Mouse (Mus musculus) heart, postnatal 36 days (tissue): ENCODE measurements around the gene Isg20l2. TPM values are rescaled to one million over a fixed set of nuclear protein-coding genes. Genes with fewer than 3 reads are reported as not detected.
"Not testable (repeated sequence)": the region's sequence is repeated elsewhere in the genome, so short reads cannot be mapped to it uniquely, and the experiment has no call there.

ENCODE experiments used
- DNase-seq, 2 experiments: peaks; one replicate each; pipeline ENCODE4 v3.0.0; 2021 to 2022
- intact Hi-C: fragments of 180-260 bp; cut with DNase I; formaldehyde crosslinking; loops from one replicate; pipeline ENCODE4 v1.15.1; 2025
- total RNA-seq, 2 experiments: library from RNA; stranded (reverse); gene quantifications; 2 replicates each; pipeline ENCODE4 v1.2.3; 2021

The Isg20l2 gene
- 10 to 100 TPM; 10.2 to 12.3 TPM for total RNA-seq

DNA sequence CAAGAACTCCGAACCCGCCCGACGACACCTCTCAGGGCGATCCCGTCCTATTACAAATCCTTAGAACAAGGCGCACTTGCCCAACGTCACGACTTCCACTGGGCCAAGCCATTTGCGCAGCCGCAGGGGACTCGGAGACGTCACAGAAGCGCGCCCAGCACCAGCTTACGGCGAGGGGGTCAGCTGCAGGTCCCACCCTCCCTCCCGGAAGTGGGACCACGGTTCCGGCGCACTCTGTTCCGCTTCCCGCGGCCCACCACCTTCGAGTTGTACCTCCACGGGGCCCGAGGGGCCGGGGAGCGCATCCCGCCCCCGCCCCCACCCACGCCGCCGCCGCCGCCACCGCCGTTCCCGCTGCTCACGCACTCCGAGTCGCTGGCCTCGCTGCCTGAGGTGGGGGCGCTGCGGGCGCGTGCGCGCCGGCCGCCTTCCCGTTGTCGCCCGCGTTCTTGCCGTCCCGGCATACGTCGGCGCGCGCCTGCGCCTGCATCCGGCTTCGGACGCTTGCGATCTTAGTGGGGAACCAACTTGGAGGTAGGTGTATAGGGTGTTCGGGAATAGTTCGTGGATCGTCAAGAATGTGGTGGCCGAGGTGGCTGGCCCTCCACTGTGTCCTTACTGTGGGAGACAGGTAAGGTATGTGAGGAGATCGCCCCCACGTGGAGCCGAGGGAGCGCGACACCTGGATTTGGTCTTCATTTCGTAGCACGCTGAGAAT lies at the start of gene Isg20l2, which contains the start of gene Rrnad1:
Gene Isg20l2 (plus strand): TSS at position 237 of the 718 bp plus-strand sequence.
Gene Rrnad1 (minus strand): TSS at position 640 of the 718 bp plus-strand sequence.
- peak; percentile 96 to 98 for DNase-seq
- intact Hi-C loops = loop anchor here (2.0 kb wide), 1 partner anchor 43 kb away; no protein-coding TSS in a partner anchor

- intact Hi-C loops = no loop called here
- DNase-seq = no peak
Measured at GRCm38 (mm10) chr3:87884291-87884690, 45.8 kb upstream of the Isg20l2 start.

DNA sequence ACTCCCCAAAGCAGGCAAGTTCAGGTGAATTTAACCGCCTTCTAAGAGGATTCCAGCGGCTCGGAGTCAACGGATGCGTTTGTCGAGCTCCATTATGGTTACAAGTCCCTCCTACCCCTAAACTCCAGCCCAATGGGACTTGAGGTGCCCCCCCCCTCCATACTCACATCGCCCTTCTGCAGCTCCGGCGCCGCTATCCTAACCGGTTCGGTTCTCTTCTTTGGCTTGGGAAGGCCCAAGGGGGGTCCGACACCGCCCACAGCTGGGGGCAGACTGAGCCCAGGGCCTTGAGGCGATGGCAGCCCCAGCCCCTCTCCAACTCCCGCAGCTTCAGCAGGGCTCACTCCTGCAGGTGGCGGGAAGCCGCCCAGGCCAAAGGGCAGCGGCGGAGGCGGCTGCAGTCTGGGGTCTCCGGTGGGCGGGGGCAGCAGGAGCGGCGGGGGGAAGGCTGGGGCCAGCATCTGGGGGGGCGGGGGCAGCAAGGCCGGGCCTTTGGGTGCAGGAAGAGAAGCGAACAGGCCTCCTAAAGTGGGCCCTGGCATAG lies 45.3 kb upstream of the Isg20l2 start:
- intact Hi-C loops = loop anchor here (1.0 kb wide), 1 partner anchor 35 kb away; the partner anchor contains the start of gene Mrpl24
- DNase-seq = peak in 1 of 2 experiments; percentile 24

GRCm38 (mm10) chr3:87885281-87886003 lies 44.7 kb upstream of the Isg20l2 start, which contains the start of gene Prcc:
Prcc (minus strand) TSS chr3:87885608.
- intact Hi-C loops = loop anchor here (1.0 to 2.0 kb wide), 3 partner anchors 20 to 45 kb away; partner anchors contain the start of genes Isg20l2, Mrpl24 and Rrnad1

GRCm38 (mm10) chr3:87886004-87886365 lies 44.1 kb upstream of the Isg20l2 start:
- intact Hi-C loops = loop anchor here (1.0 to 2.0 kb wide), 2 partner anchors 19 to 45 kb away; partner anchors contain the start of genes Isg20l2 and Rrnad1
- no peak for DNase-seq

More at GRCm38 (mm10) chr3:87885281-87886003, 44.7 kb upstream of the Isg20l2 start, which contains the start of gene Prcc:
- peak; percentile 83 to 87 for DNase-seq

- DNase-seq = no peak
- intact Hi-C loops = loop anchor here (1.0 to 2.0 kb wide), 2 partner anchors 19 to 44 kb away; partner anchors contain the start of genes Isg20l2 and Rrnad1
Measured at GRCm38 (mm10) chr3:87886416-87886815, 43.7 kb upstream of the Isg20l2 start.

GRCm38 (mm10) chr3:87887400-87887799 lies 42.7 kb upstream of the Isg20l2 start:
- DNase-seq = not testable (repeated sequence)
- intact Hi-C loops = loop anchor here (2.0 kb wide), 1 partner anchor 43 kb away; the partner anchor contains the start of genes Isg20l2 and Rrnad1

DNA sequence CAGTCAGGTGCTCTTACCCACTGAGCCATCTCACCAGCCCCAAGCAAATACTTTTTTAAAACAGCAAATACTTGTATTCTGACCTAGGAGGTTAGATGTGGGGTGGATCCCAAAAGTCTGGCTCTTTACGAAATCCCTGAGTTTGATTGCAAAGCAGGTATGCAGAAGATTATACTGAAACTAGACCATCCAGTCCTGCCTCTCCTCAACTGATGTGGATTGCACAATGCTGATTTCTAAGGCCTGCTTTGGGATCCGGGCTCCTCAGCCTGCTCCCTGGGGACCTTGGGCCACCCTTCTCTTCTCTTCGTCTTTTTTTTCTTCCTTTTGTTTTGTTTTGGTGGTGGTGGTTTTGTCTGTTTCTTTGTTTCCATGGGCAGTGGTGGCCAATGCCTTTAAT lies 38.6 kb upstream of the Isg20l2 start:
- DNase-seq = no peak

GRCm38 (mm10) chr3:87893367-87893905 lies 36.7 kb upstream of the Isg20l2 start:
- DNase-seq = no peak
- intact Hi-C loops = no loop called here

More for the DNA sequence above, 38.6 kb upstream of the Isg20l2 start:
- intact Hi-C loops = no loop called here

DNA sequence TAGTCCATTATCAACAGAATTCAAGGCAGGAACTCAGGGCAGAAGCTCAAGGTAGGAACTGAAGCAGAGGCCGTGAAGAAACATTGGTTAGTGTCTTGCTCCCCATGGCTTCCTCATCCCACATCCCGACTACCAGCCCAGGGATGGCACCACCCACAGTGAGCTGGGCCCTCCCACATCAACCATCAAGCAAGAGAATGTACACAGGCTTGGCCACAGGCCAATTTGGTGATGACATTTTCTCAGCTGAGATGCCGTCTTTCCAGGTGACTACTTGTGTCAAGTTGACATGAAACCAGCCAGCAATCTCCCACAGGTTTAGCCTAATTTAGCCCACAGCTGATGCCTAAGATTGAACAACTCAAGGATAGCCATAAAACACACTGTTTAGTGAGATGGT lies 30.8 kb upstream of the Isg20l2 start:
- intact Hi-C loops = no loop called here
- no peak for DNase-seq

DNA sequence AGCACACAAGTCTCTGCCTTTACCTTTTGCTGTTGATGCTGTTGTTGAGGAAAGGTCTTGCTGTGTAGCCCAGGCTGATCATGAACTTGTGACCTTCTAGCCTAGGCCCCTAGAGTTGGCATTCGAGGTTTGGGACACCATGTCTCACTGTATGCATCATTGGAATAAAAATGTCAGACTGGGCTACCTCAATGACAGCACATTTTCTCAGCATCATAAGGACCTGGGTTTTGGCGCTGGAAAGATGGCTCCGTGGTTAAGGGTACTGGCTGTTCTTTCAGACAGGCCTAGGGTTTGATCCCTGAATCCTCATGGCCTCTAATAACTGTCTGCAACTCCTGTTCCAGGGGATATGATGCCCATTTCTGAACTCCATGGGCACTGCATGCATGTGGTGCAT lies 30.3 kb upstream of the Isg20l2 start:
- no peak for DNase-seq
- intact Hi-C loops = no loop called here

GRCm38 (mm10) chr3:87901036-87901624 lies 29.0 kb upstream of the Isg20l2 start:
- intact Hi-C loops = no loop called here
- DNase-seq = no peak

GRCm38 (mm10) chr3:87901959-87902358 lies 28.2 kb upstream of the Isg20l2 start:
- intact Hi-C loops, DNase-seq: not testable (repeated sequence)

- no peak for DNase-seq
- intact Hi-C loops = no loop called here
Measured at GRCm38 (mm10) chr3:87903821-87904220, 26.3 kb upstream of the Isg20l2 start.

DNA sequence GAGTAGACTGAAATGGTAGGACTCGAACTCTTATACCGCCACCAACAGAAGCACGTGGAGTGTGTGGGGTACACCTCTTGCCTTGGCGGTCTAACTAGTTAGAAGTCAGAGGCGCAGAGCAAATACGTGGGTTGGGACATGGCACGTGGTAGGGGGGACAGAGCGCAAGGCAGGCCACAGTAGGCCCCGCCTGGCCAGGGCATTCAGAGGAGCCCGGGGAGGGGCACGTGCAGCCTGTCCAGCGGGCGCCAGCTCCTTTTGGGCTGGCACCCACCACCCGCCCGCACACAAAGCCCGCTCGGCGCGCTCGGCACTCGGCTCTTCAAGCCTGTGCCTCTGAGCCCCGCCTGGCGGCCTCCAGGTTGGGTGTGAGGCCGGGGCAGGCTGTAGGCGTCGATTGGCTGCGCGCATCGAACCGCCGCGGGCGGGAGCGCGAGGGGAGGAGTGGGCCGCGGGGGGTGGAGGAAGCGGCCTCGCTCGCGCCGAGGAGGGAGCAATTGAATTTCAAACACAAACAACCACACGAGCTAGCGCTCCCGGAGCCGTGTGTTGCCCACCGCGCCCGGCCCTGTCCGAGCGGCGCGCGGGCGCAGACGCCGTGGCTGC lies 24.1 kb upstream of the Isg20l2 start, which contains the start of gene Hdgf:
Gene Hdgf (plus strand): TSS at position 442 of the 606 bp plus-strand sequence.
- intact Hi-C loops = loop anchor here (1.0 kb wide), 1 partner anchor 20 kb away; no protein-coding TSS in a partner anchor
- DNase-seq = peak; percentile 89 to 93

DNA sequence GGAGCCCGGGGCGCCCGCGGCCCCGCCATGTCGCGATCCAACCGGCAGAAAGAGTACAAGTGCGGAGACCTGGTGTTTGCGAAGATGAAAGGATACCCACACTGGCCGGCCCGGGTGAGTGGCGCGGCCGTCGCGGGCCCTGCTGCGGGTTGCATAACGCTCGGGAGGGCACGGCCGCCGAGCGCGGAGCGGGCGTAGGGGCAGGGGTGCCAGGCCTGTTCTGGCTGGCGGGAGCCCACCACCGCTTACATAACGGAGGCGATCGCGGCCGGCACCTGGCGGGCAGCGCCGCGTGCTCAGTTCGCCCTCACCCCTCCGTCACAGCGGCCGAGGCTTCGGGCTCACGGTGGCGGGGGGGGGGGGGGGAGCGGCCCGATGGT lies 23.5 kb upstream of the Isg20l2 start:
- intact Hi-C loops = no loop called here
- peak; percentile 65 to 82 for DNase-seq

DNA sequence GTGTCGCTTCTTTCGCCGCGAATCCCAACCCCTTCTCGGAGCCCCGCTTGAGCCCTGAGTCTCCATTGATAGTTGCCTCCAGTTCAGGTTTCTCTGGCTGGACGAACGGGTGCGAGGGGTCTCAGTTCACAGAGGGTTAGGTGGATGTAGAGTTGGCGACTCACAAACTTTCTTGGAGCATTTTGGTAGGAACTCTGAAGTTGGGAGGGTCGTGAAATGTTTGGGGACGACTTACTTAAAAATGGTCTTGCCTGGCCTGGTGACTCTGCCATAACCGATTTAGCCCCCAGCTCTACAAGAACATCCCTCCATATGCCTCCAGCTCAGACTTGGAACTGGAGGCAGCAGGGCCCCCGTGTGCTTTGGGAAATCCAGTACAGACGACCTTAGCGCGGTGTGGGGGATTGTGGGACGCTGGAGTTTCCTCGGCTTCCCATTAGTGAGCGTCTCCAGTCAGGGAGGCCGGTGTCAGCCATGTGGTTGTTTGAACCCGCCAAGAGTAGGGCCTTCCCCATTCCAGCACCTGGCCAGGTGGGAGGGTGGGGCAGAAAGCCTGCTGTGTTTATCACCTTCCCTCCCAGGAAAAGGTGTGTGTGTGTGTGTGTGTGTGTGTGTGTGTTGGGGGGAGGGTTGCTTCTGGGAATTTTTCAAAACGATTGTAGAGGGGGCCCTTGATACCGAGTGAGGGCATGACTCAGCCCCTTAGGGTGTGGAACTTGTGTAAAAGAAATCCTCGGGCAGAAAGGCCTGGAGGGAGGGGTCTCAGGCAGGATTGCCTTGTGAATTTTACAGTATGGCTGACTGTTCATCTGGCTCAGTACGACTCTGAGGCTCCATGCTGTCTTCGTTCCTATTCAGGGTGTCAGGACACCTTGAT lies 22.9 kb upstream of the Isg20l2 start:
- intact Hi-C loops = no loop called here
- peak in 1 of 2 experiments; percentile 33 for DNase-seq

- intact Hi-C loops = no loop called here
- no peak for DNase-seq
Measured at GRCm38 (mm10) chr3:87907906-87908305, 22.2 kb upstream of the Isg20l2 start.

GRCm38 (mm10) chr3:87909381-87909780 lies 20.7 kb upstream of the Isg20l2 start:
- no peak for DNase-seq
- intact Hi-C loops = no loop called here
